Mouse (Mus musculus): ENCODE results near the gene Aup1. TPM values are rescaled to one million over a fixed set of nuclear protein-coding genes. Genes with fewer than 3 reads are reported as not detected.

Aup1 gene
- polyA plus RNA-seq, 1 experiment from 2014 or later = 137 TPM

- peak within 1 kb of the TSS; percentile 53 for H3K4me3 ChIP-seq (replicated peaks)
- no peaks in the 10 kb centered on the region for H3K36me3 ChIP-seq (replicated peaks)
- H3K9ac ChIP-seq = peak within 1 kb of the TSS; percentile 60
- peak within 1 kb of the TSS; percentile 70 for H3K4me2 ChIP-seq
- H3K9me3 ChIP-seq = no peaks in the 10 kb centered on the region
- H3K4me1 ChIP-seq = peaks cover 34% of the 10 kb centered on the region
- ATAC-seq (ENCODE audit: low FRiP score) = peak; percentile 85
- H3K27me3 ChIP-seq = peaks cover 76% of the 10 kb centered on the region
- WGBS = under 1% methylated on average over 51 of the region's 51 CpGs
- peak within 1 kb of the TSS; percentile 63; the same call in 1 of the 2 replicates for H3K27ac ChIP-seq
Measured at GRCm38 (mm10) chr6:83033249-83034185, 20.8 kb upstream of the Aup1 start, which contains the start of the genes Dok1 and Loxl3. Gene Dok1, minus strand, starts transcription at chr6:83033471. Gene Loxl3, plus strand, starts transcription at chr6:83034173.

- 15% methylated on average over 5 of the region's 5 CpGs for WGBS
- no peak overlapping the region for H3K27ac ChIP-seq
- H3K4me2 ChIP-seq = peak overlapping the region; percentile 70
- H3K9ac ChIP-seq = peak overlapping the region; percentile 60; the same call in 1 of the 2 replicates
- no peak for ATAC-seq (ENCODE audit: low FRiP score)
- peak overlapping the region; percentile 53 for H3K4me3 ChIP-seq (replicated peaks)
- peaks cover 66% of the 10 kb centered on the region for H3K27me3 ChIP-seq
- H3K9me3 ChIP-seq = no peaks in the 10 kb centered on the region
- peaks cover 38% of the 10 kb centered on the region for H3K4me1 ChIP-seq
- H3K36me3 ChIP-seq (replicated peaks) = no peaks in the 10 kb centered on the region
Measured at GRCm38 (mm10) chr6:83034463-83035055, 19.8 kb upstream of the Aup1 start.

- Histone ChIP-seq H3K27ac (no peak overlapping the region), H3K9me3 (no peaks in the 10 kb centered on the region), H3K4me2 (no peak overlapping the region), H3K4me3 (replicated peaks) (no peak overlapping the region), H3K4me1 (peaks cover 30% of the 10 kb centered on the region), H3K9ac (no peak overlapping the region), H3K27me3 (peaks cover 39% of the 10 kb centered on the region), H3K36me3 (replicated peaks) (no peaks in the 10 kb centered on the region)
- ATAC-seq (ENCODE audit: low FRiP score) = no peak
- 76% methylated on average over 8 of the region's 8 CpGs for WGBS
Measured at GRCm38 (mm10) chr6:83037188-83037587, 17.1 kb upstream of the Aup1 start.

GRCm38 (mm10) chr6:83038496-83039012, 15.8 kb upstream of the Aup1 start:
- peaks cover 21% of the 10 kb centered on the region for H3K4me1 ChIP-seq
- H3K27ac ChIP-seq = no peak overlapping the region
- ATAC-seq (ENCODE audit: low FRiP score) = peak; percentile 65
- no peaks in the 10 kb centered on the region for H3K9me3 ChIP-seq
- peak overlapping the region; percentile 9; the same call in 1 of the 2 replicates for H3K9ac ChIP-seq
- no peaks in the 10 kb centered on the region for H3K36me3 ChIP-seq (replicated peaks)
- H3K4me3 ChIP-seq (replicated peaks) = peak overlapping the region; percentile 24
- peak overlapping the region; percentile 51 for H3K4me2 ChIP-seq
- H3K27me3 ChIP-seq = peaks cover 28% of the 10 kb centered on the region
- WGBS = 7% methylated on average over 24 of the region's 24 CpGs

GRCm38 (mm10) chr6:83040601-83041000, 13.7 kb upstream of the Aup1 start:
- H3K27me3 ChIP-seq = peaks cover 22% of the 10 kb centered on the region
- peaks cover 9% of the 10 kb centered on the region for H3K4me1 ChIP-seq
- H3K4me3 ChIP-seq (replicated peaks) = no peak overlapping the region
- H3K27ac ChIP-seq = no peak overlapping the region
- H3K36me3 ChIP-seq (replicated peaks) = no peaks in the 10 kb centered on the region
- H3K9me3 ChIP-seq = no peaks in the 10 kb centered on the region
- 79% methylated on average over 5 of the region's 5 CpGs for WGBS
- H3K9ac ChIP-seq = no peak overlapping the region
- no peak for ATAC-seq (ENCODE audit: low FRiP score)
- no peak overlapping the region for H3K4me2 ChIP-seq

GRCm38 (mm10) chr6:83043561-83043960, 10.8 kb upstream of the Aup1 start:
- Histone ChIP-seq H3K4me3 (replicated peaks) (no peak overlapping the region), H3K4me2 (no peak overlapping the region), H3K27ac (no peak overlapping the region), H3K4me1 (peaks cover 4% of the 10 kb centered on the region), H3K36me3 (replicated peaks) (no peaks in the 10 kb centered on the region), H3K27me3 (no peaks in the 10 kb centered on the region), H3K9ac (no peak overlapping the region), H3K9me3 (no peaks in the 10 kb centered on the region)
- no peak for ATAC-seq (ENCODE audit: low FRiP score)
- WGBS = 61% methylated on average over 6 of the region's 6 CpGs

GRCm38 (mm10) chr6:83043993-83044392, 10.3 kb upstream of the Aup1 start:
- H3K36me3 ChIP-seq (replicated peaks) = no peaks in the 10 kb centered on the region
- no peak overlapping the region for H3K27ac ChIP-seq
- ATAC-seq (ENCODE audit: low FRiP score) = no peak
- H3K9ac ChIP-seq = no peak overlapping the region
- H3K27me3 ChIP-seq = no peaks in the 10 kb centered on the region
- H3K4me1 ChIP-seq = no peaks in the 10 kb centered on the region
- no peak overlapping the region for H3K4me3 ChIP-seq (replicated peaks)
- no peak overlapping the region for H3K4me2 ChIP-seq
- 88% methylated on average over 5 of the region's 5 CpGs for WGBS
- H3K9me3 ChIP-seq = no peaks in the 10 kb centered on the region

GRCm38 (mm10) chr6:83044742-83045141, 9.6 kb upstream of the Aup1 start:
- H3K4me3 ChIP-seq (replicated peaks) = no peak overlapping the region
- WGBS = 76% methylated on average over 9 of the region's 9 CpGs
- no peaks in the 10 kb centered on the region for H3K4me1 ChIP-seq
- H3K27ac ChIP-seq = no peak overlapping the region
- ATAC-seq (ENCODE audit: low FRiP score) = no peak
- H3K36me3 ChIP-seq (replicated peaks) = no peaks in the 10 kb centered on the region
- H3K4me2 ChIP-seq = no peak overlapping the region
- no peaks in the 10 kb centered on the region for H3K27me3 ChIP-seq
- no peaks in the 10 kb centered on the region for H3K9me3 ChIP-seq
- H3K9ac ChIP-seq = no peak overlapping the region

GRCm38 (mm10) chr6:83049367-83049766, 5.0 kb upstream of the Aup1 start:
- no peak overlapping the region for H3K9ac ChIP-seq
- no peak overlapping the region for H3K4me2 ChIP-seq
- no peaks in the 10 kb centered on the region for H3K27me3 ChIP-seq
- peaks cover 15% of the 10 kb centered on the region for H3K36me3 ChIP-seq (replicated peaks)
- no peak overlapping the region for H3K27ac ChIP-seq
- peaks cover 13% of the 10 kb centered on the region for H3K4me1 ChIP-seq
- 80% methylated on average over 10 of the region's 10 CpGs for WGBS
- ATAC-seq (ENCODE audit: low FRiP score) = no peak
- no peak overlapping the region for H3K4me3 ChIP-seq (replicated peaks)
- no peaks in the 10 kb centered on the region for H3K9me3 ChIP-seq

GRCm38 (mm10) chr6:83053136-83053960, 973 bp upstream of the Aup1 start:
- Histone ChIP-seq H3K27me3 (no peaks in the 10 kb centered on the region), H3K4me3 (replicated peaks) (peak overlapping the region; percentile 97), H3K9ac (peak overlapping the region; percentile 93), H3K4me1 (peaks cover 27% of the 10 kb centered on the region), H3K27ac (peak overlapping the region; percentile 83; the same call in 1 of the 2 replicates), H3K9me3 (no peaks in the 10 kb centered on the region), H3K4me2 (peak overlapping the region; percentile 91), H3K36me3 (replicated peaks) (peaks cover 35% of the 10 kb centered on the region)
- WGBS = 3% methylated on average over 26 of the region's 26 CpGs
- ATAC-seq (ENCODE audit: low FRiP score) = peak; percentile 1; the same call in 1 of the 2 replicates

GRCm38 (mm10) chr6:83054871-83055431, 630 bp downstream of the Aup1 start, which contains the start of gene Htra2:
Gene Htra2, minus strand, starts transcription at chr6:83055273.
- H3K4me2 ChIP-seq = peak within 1 kb of the TSS; percentile 91
- H3K9ac ChIP-seq = peak within 1 kb of the TSS; percentile 93
- under 1% methylated on average over 50 of the region's 50 CpGs for WGBS
- peaks cover under 1% of the 10 kb centered on the region; the same call in 1 of the 2 replicates for H3K27me3 ChIP-seq
- peak; percentile 41 for ATAC-seq (ENCODE audit: low FRiP score)
- H3K9me3 ChIP-seq = no peaks in the 10 kb centered on the region
- peak within 1 kb of the TSS; percentile 83 for H3K27ac ChIP-seq
- H3K4me3 ChIP-seq (replicated peaks) = peak within 1 kb of the TSS; percentile 97
- H3K4me1 ChIP-seq = peaks cover 27% of the 10 kb centered on the region
- peaks cover 35% of the 10 kb centered on the region for H3K36me3 ChIP-seq (replicated peaks)

Measured in forebrain, embryonic 12.5 days (tissue).